Mouse (Mus musculus): ENCODE results near the gene Cdhr1. TPM values are rescaled to one million over a fixed set of nuclear protein-coding genes. Genes with fewer than 3 reads are reported as not detected.

Gene Cdhr1
- 0.07 and 0.13 TPM in 2 replicates for polyA plus RNA-seq (2012; ENCODE audit: low replicate concordance)

GRCm38 (mm10) chr14:37097956-37098530, at the start of gene Cdhr1:
Cdhr1 (minus strand) TSS chr14:37098347.

DNA sequence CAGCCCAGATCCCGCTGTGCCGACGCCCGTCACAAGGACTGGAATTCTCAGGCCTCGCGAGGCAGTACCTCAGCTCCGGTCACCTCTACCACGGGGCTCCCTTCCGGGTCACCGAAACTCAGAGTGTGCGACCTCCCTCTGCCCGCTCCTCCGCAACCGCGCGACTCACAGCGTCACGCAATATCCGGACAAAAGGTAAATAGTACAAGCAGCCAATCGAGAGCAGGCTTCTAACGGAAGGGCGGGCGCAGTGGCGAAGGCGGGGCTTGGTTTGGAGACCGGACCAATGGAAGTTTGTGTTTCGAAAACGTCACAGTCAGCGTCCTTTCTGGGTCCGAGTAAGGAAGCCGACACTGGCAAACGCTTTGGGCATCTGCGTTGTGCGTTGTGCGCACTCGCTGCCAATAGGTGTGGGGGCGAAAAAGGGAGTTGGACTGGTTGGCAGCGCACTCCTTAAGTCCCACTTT, 37.0 kb upstream of the Cdhr1 start, which contains the start of gene Ghitm:
TSS of gene Ghitm (minus strand) at position 146 of the 467 bp plus-strand sequence.

GRCm38 (mm10) chr14:37113922-37114321, 15.8 kb upstream of the Cdhr1 start, which contains the start of gene 2610528A11Rik:
2610528A11Rik (minus strand) TSS chr14:37114022.

GRCm38 (mm10) chr14:37067629-37068028, 30.5 kb downstream of the Cdhr1 start, which contains the start of gene Lrit2:
Lrit2 (plus strand) TSS chr14:37067929.

DNA sequence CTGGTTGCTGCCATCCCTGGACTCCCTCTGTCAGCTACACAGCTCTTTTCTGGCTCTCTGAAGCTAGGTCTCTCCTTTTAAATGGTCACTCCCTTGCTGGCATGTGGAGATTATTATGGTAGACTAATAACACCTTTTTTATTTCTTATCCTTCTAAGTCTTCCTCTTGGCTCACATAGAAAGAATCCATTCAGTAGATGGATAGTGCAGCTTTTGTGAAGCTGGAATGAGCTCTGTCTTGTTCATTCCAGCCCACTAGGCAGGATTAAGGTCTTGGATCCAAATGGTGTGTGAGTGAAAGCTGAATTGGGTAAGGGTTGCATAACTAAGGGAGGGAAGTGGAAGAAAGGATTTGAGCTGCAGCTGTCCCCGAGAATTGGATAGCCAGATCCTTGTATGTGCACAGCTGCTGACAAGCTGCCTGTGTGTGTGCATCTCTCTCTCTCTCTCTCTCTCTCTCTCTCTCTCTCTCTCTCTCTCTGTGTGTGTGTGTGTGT, 49.2 kb downstream of the Cdhr1 start, which contains the start of gene Rgr:
TSS of gene Rgr (minus strand) at position 51 of the 497 bp plus-strand sequence.

Other genes with a start within 250 kb of the Cdhr1 start
- 4.2 and 5.5 TPM in 2 replicates for gene Ccser2, start 129.6 kb downstream of the Cdhr1 start, polyA plus RNA-seq (2012; ENCODE audit: low replicate concordance)
- gene Rgr, start 49.4 kb downstream of the Cdhr1 start, polyA plus RNA-seq (2012; ENCODE audit: low replicate concordance), result not detected in 2 replicates
- gene Lrit1, start 43.5 kb downstream of the Cdhr1 start, polyA plus RNA-seq (2012; ENCODE audit: low replicate concordance), result not detected in 2 replicates
- not detected in 2 replicates for gene Lrit2, start 30.4 kb downstream of the Cdhr1 start, polyA plus RNA-seq (2012; ENCODE audit: low replicate concordance)
- gene 2610528A11Rik, start 15.7 kb upstream of the Cdhr1 start, polyA plus RNA-seq (2012; ENCODE audit: low replicate concordance), result 0.28 TPM in 1 of 2 replicates, not detected in the other
- gene Ghitm, start 36.9 kb upstream of the Cdhr1 start, polyA plus RNA-seq (2012; ENCODE audit: low replicate concordance), result 29.1 and 35.3 TPM in 2 replicates